Mouse (Mus musculus) ovary, adult 2 months (tissue): ENCODE results near the gene Olfr1066. TPM values are rescaled to one million over a fixed set of nuclear protein-coding genes. Genes with fewer than 3 reads are reported as not detected.

ENCODE experiments used
- polyA plus RNA-seq: library from polyadenylated mRNA; depleted of rRNA; stranded (reverse); fragments of >200 nt; gene quantifications from 2 replicates; pipeline ENCODE4 v1.2.3, GENCODE M21; 2012; rRNA removed

The Olfr1066 gene
- not detected in 2 replicates for polyA plus RNA-seq

DNA sequence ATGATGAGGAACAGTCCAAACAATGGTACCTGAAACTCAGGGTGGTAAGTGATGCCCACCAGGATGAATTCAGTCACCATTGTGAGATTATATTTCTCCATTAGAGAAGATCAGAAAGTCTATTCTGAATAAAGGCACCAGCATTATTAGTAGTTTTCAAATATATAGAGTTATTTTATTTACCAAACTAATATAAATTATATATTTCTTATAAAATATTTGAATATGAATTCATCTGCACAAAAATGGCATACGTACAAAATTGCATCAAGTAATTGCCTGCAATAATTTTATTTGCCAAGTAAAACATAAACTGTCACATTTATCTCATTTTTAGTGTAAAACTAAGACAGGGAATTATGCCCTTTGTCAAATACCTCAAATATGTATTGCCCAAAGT lies at the start of gene Olfr1066:
Gene Olfr1066 (minus strand): TSS at position 101 of the 400 bp plus-strand sequence.

DNA sequence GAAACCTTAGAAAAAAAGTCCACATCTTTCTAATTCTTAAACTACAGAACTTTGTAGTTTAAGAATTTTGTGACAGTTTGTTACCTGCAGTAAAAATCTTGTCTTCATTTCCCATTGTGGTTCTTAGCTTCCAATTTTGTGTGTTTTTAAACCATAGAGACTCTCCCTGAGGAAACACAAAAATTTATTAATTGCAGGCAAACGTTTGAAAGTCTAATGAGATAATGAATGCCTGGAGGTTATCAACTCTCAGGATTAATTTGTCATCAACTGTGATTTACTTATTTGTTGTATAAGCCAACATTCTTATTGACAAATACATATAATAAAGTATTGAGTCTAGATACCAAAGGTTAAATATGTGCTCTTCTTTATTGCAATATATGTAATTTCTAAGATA lies 31.2 kb upstream of the Olfr1066 start, which contains the start of gene Olfr228:
Gene Olfr228 (minus strand): TSS at position 101 of the 400 bp plus-strand sequence.

DNA sequence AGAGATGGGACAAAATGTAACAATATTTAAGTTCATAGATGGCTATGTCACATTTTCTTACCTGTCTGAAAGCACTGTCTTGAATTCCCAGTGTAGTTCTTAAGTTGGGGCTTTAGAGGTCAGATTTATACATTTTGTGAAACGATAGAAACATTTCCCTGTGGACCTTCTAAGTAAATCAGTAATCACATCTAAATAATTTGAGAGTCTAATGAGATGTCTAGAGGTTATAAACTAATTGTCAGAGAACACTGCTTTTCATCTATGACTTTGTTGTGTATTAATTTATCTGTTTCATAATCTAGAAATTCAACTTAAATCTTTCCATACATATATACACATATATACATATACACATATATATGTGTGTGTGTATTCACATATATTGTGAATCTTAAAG lies 5.6 kb downstream of the Olfr1066 start, which contains the start of gene Olfr1065:
Gene Olfr1065 (minus strand): TSS at position 101 of the 400 bp plus-strand sequence.

DNA sequence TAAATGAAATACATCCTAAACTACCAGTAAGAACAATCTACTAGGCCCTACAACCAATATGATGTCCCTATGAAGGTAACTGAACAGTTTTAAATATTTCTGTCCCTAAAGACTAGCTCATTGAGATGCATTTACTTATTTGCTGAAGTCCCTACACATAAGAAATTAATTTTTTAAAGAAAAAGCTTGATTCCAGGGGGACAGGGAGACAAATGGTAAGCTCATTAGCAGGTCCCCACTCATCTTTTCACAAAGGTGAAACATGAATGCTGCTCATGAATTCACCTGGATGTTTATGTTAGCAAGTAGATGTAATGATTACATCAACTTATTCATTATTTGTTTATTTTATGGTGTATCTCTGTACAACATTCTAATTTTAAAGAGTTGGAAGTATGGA lies 29.4 kb downstream of the Olfr1066 start, which contains the start of gene Olfr1062:
Gene Olfr1062 (minus strand): TSS at position 101 of the 400 bp plus-strand sequence.

DNA sequence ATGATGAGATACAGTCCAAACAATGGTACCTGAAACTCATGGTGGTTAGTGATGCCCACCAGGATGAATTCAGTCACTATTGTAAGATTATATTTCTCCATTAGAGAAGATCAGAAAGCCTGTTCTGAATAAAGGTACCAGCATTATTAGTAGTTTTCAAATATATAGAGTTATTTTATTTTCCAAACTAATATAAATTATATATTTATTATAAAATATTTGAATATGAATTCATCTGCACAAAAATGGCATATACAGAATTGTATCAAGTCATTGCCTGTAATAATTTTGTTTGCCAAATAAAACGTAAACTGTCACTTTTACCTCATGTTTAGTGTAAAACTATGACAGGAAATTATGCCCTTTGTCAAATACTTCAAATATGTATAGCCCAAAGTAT lies 42.1 kb downstream of the Olfr1066 start, which contains the start of gene Olfr1061:
Gene Olfr1061 (minus strand): TSS at position 101 of the 400 bp plus-strand sequence.

Other genes with a start within 250 kb of the Olfr1066 start
- not detected in 2 replicates for gene Olfr1046, start 237.0 kb downstream of the Olfr1066 start, polyA plus RNA-seq
- gene Olfr1047, start 224.9 kb downstream of the Olfr1066 start, polyA plus RNA-seq = not detected in 2 replicates
- gene Olfr1048, start 216.0 kb downstream of the Olfr1066 start, polyA plus RNA-seq = not detected in 2 replicates
- not detected in 2 replicates for gene Olfr1049, start 197.9 kb downstream of the Olfr1066 start, polyA plus RNA-seq
- gene Olfr1051, start 177.2 kb downstream of the Olfr1066 start, polyA plus RNA-seq = not detected in 2 replicates
- gene Olfr1052, start 163.8 kb downstream of the Olfr1066 start, polyA plus RNA-seq = not detected in 2 replicates
- gene Olfr1053, start 141.0 kb downstream of the Olfr1066 start, polyA plus RNA-seq = not detected in 2 replicates
- gene Olfr1054, start 120.8 kb downstream of the Olfr1066 start, polyA plus RNA-seq = not detected in 2 replicates
- not detected in 2 replicates for gene Olfr1055, start 106.0 kb downstream of the Olfr1066 start, polyA plus RNA-seq
- gene Olfr1056, start 93.8 kb downstream of the Olfr1066 start, polyA plus RNA-seq = not detected in 2 replicates
- not detected in 2 replicates for gene Olfr1057, start 77.9 kb downstream of the Olfr1066 start, polyA plus RNA-seq
- not detected in 2 replicates for gene Olfr1058, start 67.7 kb downstream of the Olfr1066 start, polyA plus RNA-seq
- not detected in 2 replicates for gene Olfr1061, start 42.2 kb downstream of the Olfr1066 start, polyA plus RNA-seq
- not detected in 2 replicates for gene Olfr1062, start 29.5 kb downstream of the Olfr1066 start, polyA plus RNA-seq
- not detected in 2 replicates for gene Olfr1065, start 5.7 kb downstream of the Olfr1066 start, polyA plus RNA-seq
- not detected in 2 replicates for gene Olfr228, start 31.1 kb upstream of the Olfr1066 start, polyA plus RNA-seq
- not detected in 2 replicates for gene Olfr1076, start 52.2 kb upstream of the Olfr1066 start, polyA plus RNA-seq
- not detected in 2 replicates for gene Olfr1079, start 86.2 kb upstream of the Olfr1066 start, polyA plus RNA-seq
- not detected in 2 replicates for gene Olfr1080, start 102.0 kb upstream of the Olfr1066 start, polyA plus RNA-seq
- not detected in 2 replicates for gene Olfr1082, start 142.7 kb upstream of the Olfr1066 start, polyA plus RNA-seq
- not detected in 2 replicates for gene Olfr1084, start 183.5 kb upstream of the Olfr1066 start, polyA plus RNA-seq
- not detected in 2 replicates for gene Olfr1085, start 205.8 kb upstream of the Olfr1066 start, polyA plus RNA-seq
- not detected in 2 replicates for gene Olfr1086, start 223.8 kb upstream of the Olfr1066 start, polyA plus RNA-seq
- gene Olfr1087, start 242.1 kb upstream of the Olfr1066 start, polyA plus RNA-seq = not detected in 2 replicates